Mouse (Mus musculus): ENCODE data around the gene Emsy. TPM values are rescaled to one million over a fixed set of nuclear protein-coding genes. Genes with fewer than 3 reads are reported as not detected.

Gene Emsy
- total RNA-seq, 2 experiments from 2014 or later = 50.3 to 69.6 TPM

- no peak for ATAC-seq (replicated peaks; ENCODE audit: low FRiP score, poor library complexity, severe bottlenecking)
Measured at GRCm38 (mm10) chr7:98671416-98671815, 14.8 kb upstream of the Emsy start.

GRCm38 (mm10) chr7:98670831-98671230 lies 14.2 kb upstream of the Emsy start:
- no peak for ATAC-seq (replicated peaks; ENCODE audit: low FRiP score, poor library complexity, severe bottlenecking)

GRCm38 (mm10) chr7:98667956-98668746 lies 11.6 kb upstream of the Emsy start:
- no peak for ATAC-seq (replicated peaks; ENCODE audit: low FRiP score, poor library complexity, severe bottlenecking)

GRCm38 (mm10) chr7:98665726-98666125 lies 9.1 kb upstream of the Emsy start:
- ATAC-seq (replicated peaks; ENCODE audit: low FRiP score, poor library complexity, severe bottlenecking) = no peak

- no peak for ATAC-seq (replicated peaks; ENCODE audit: low FRiP score, poor library complexity, severe bottlenecking)
Measured at GRCm38 (mm10) chr7:98665166-98665565, 8.6 kb upstream of the Emsy start.

GRCm38 (mm10) chr7:98655681-98656530 lies 677 bp downstream of the Emsy start:
- ATAC-seq (replicated peaks; ENCODE audit: low FRiP score, poor library complexity, severe bottlenecking) = peak; percentile 79

GRCm38 (mm10) chr7:98651651-98652050 lies 4.9 kb downstream of the Emsy start:
- ATAC-seq (replicated peaks; ENCODE audit: low FRiP score, poor library complexity, severe bottlenecking) = no peak

- ATAC-seq (replicated peaks; ENCODE audit: low FRiP score, poor library complexity, severe bottlenecking) = no peak
Measured at GRCm38 (mm10) chr7:98644238-98644637, 12.3 kb downstream of the Emsy start.

GRCm38 (mm10) chr7:98636607-98637006 lies 20.0 kb downstream of the Emsy start:
- no peak for ATAC-seq (replicated peaks; ENCODE audit: low FRiP score, poor library complexity, severe bottlenecking)

- ATAC-seq (replicated peaks; ENCODE audit: low FRiP score, poor library complexity, severe bottlenecking) = no peak
Measured at GRCm38 (mm10) chr7:98633032-98633431, 23.6 kb downstream of the Emsy start.

GRCm38 (mm10) chr7:98629947-98630346 lies 26.6 kb downstream of the Emsy start:
- ATAC-seq (replicated peaks; ENCODE audit: low FRiP score, poor library complexity, severe bottlenecking) = no peak

GRCm38 (mm10) chr7:98617739-98618138 lies 38.8 kb downstream of the Emsy start:
- no peak for ATAC-seq (replicated peaks; ENCODE audit: low FRiP score, poor library complexity, severe bottlenecking)

- ATAC-seq (replicated peaks; ENCODE audit: low FRiP score, poor library complexity, severe bottlenecking) = no peak
Measured at GRCm38 (mm10) chr7:98612936-98613335, 43.6 kb downstream of the Emsy start.

- no peak for ATAC-seq (replicated peaks; ENCODE audit: low FRiP score, poor library complexity, severe bottlenecking)
Measured at GRCm38 (mm10) chr7:98608520-98608919, 48.1 kb downstream of the Emsy start.

GRCm38 (mm10) chr7:98607158-98607557 lies 49.4 kb downstream of the Emsy start:
- no peak for ATAC-seq (replicated peaks; ENCODE audit: low FRiP score, poor library complexity, severe bottlenecking)

GRCm38 (mm10) chr7:98601715-98602114 lies 54.9 kb downstream of the Emsy start:
- ATAC-seq (replicated peaks; ENCODE audit: low FRiP score, poor library complexity, severe bottlenecking) = no peak

- ATAC-seq (replicated peaks; ENCODE audit: low FRiP score, poor library complexity, severe bottlenecking) = no peak
Measured at GRCm38 (mm10) chr7:98597402-98597801, 59.2 kb downstream of the Emsy start.

GRCm38 (mm10) chr7:98594731-98595130 lies 61.9 kb downstream of the Emsy start:
- ATAC-seq (replicated peaks; ENCODE audit: low FRiP score, poor library complexity, severe bottlenecking) = no peak

- no peak for ATAC-seq (replicated peaks; ENCODE audit: low FRiP score, poor library complexity, severe bottlenecking)
Measured at GRCm38 (mm10) chr7:98593276-98593675, 63.3 kb downstream of the Emsy start.

- no peak for ATAC-seq (replicated peaks; ENCODE audit: low FRiP score, poor library complexity, severe bottlenecking)
Measured at GRCm38 (mm10) chr7:98589028-98589427, 67.6 kb downstream of the Emsy start.

GRCm38 (mm10) chr7:98586313-98586712 lies 70.3 kb downstream of the Emsy start:
- no peak for ATAC-seq (replicated peaks; ENCODE audit: low FRiP score, poor library complexity, severe bottlenecking)

All from erythroblast, adult 5-6 weeks (primary cell).